Mouse (Mus musculus): ENCODE measurements around the gene Acp7.
A peak's percentile ranks its signal among the peaks of the same experiment; 100 is the strongest.
"Not testable (repeated sequence)": the region's sequence is repeated elsewhere in the genome, so short reads cannot be mapped to it uniquely, and the experiment has no call there.

DNA sequence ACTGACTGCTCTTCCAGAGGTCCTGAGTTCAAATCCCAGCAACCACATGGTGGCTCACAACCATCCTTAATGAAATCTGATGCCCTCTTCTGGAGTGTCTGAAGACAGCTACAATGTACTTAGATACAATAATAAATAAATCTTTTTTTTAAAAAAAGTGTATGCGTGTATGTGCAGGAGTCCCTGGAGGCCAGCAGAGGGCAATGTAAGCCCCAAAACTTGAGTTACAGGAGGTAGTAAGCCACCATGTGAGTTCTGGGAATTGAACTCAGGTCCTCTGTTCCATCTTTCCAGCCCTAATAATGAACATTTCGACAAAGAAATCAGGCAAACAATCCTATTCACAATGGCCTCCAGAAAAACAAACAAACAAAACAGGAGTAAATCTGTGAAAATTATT is 27.3 kb downstream of the Acp7 start:
- peak; percentile 40 for TF ChIP-seq CTCF (IDR thresholded peaks at IDR 0.05; ENCODE audit: low read depth)
- not testable (repeated sequence) for TF ChIP-seq EP300 (IDR thresholded peaks at IDR 0.05; ENCODE audit: low read depth)
